Mouse (Mus musculus) embryo, embryonic 11 days (tissue): ENCODE measurements at regions not wholly inside any gene's neighbourhood (a gene's known extent, or its start where the extent isn't known, plus 50 kb on each side); places are given as distances from the start of the nearest gene placed in this dataset.
A peak's percentile ranks its signal among the peaks of the same experiment; 100 is the strongest.

ENCODE experiments used
- DNase-seq: peaks from one replicate; pipeline ENCODE4 v3.0.0-alpha.2; 2015

DNA sequence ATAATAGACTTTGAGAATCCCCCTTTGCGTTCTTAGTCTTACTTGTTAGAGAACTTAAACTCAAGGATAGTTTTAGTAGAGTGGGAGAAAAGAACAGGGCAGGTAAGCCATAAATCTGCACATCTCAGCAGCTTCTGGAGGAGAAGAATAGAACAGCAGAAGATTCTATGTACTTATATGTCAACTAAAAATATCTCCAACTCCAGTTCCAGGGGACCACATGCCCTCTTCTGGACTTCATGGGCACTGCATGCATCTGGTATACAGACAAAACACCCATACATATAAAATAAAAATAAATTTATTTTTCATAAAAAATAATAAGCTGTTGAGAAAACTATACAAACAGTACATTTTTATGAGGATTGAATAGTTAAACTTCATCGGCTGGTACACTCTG, 196.4 kb downstream of the Mettl4 start:
- peak; percentile 20 for DNase-seq

DNA sequence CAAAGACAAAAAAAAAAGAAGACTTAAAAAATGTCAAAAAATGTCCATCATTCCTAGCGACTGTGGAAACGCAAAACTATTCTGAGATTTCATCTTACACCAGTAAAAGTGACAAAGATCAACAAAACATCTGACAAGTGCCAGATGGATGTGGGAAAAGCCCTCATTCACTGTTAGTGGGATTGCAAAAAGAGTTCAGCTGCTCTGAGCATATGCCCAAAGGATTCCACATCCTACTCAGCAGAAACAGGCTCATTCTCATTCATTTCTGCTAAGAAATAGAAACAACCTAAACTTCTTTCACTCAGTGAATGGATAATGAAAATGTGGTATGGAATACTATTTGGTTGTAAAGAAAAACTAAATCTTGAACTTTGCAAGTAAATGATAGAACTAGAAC, 221.1 kb downstream of the Mettl4 start:
- no peak for DNase-seq
